Mouse (Mus musculus): Measurements from ENCODE around the gene Tmem63c.

The Tmem63c gene

GRCm38 (mm10) chr12:87021040-87021439 lies at the start of gene Tmem63c:
TSS of gene Tmem63c (plus strand) at chr12:87021340.
- DNase-seq = no peak

GRCm38 (mm10) chr12:86973216-86973615 lies 47.9 kb upstream of the Tmem63c start:
- DNase-seq = peak; percentile 68

- DNase-seq = no peak
Measured at GRCm38 (mm10) chr12:86973706-86974105, 47.4 kb upstream of the Tmem63c start.

- DNase-seq = peak; percentile 80
Measured at GRCm38 (mm10) chr12:86974387-86975288, 46.5 kb upstream of the Tmem63c start.

GRCm38 (mm10) chr12:86975761-86976160 lies 45.4 kb upstream of the Tmem63c start:
- no peak for DNase-seq

- DNase-seq = no peak
Measured at GRCm38 (mm10) chr12:86976511-86977168, 44.5 kb upstream of the Tmem63c start.

GRCm38 (mm10) chr12:86977833-86978232 lies 43.3 kb upstream of the Tmem63c start:
- peak; percentile 38 for DNase-seq

- no peak for DNase-seq
Measured at GRCm38 (mm10) chr12:86981180-86981579, 40.0 kb upstream of the Tmem63c start.

GRCm38 (mm10) chr12:86983470-86984193 lies 37.5 kb upstream of the Tmem63c start:
- peak; percentile 73 for DNase-seq

- peak; percentile 36 for DNase-seq
Measured at GRCm38 (mm10) chr12:86984194-86984555, 37.0 kb upstream of the Tmem63c start.

GRCm38 (mm10) chr12:86986562-86986961 lies 34.6 kb upstream of the Tmem63c start:
- DNase-seq = no peak

GRCm38 (mm10) chr12:86988227-86988626 lies 32.9 kb upstream of the Tmem63c start:
- no peak for DNase-seq

GRCm38 (mm10) chr12:86989378-86989777 lies 31.8 kb upstream of the Tmem63c start:
- DNase-seq = peak; percentile 40

GRCm38 (mm10) chr12:86989890-86990754 lies 31.0 kb upstream of the Tmem63c start, which contains the start of gene Zdhhc22:
TSS of gene Zdhhc22 (minus strand) at chr12:86990430.
- peak; percentile 69 for DNase-seq

GRCm38 (mm10) chr12:86990755-86991110 lies 30.4 kb upstream of the Tmem63c start:
- DNase-seq = no peak

- no peak for DNase-seq
Measured at GRCm38 (mm10) chr12:86994166-86994565, 27.0 kb upstream of the Tmem63c start.

GRCm38 (mm10) chr12:86994776-86995175 lies 26.4 kb upstream of the Tmem63c start:
- DNase-seq = no peak

GRCm38 (mm10) chr12:86995931-86996330 lies 25.2 kb upstream of the Tmem63c start:
- no peak for DNase-seq

GRCm38 (mm10) chr12:86998699-86999098 lies 22.4 kb upstream of the Tmem63c start:
- DNase-seq = no peak

- DNase-seq = no peak
Measured at GRCm38 (mm10) chr12:86999283-86999820, 21.8 kb upstream of the Tmem63c start.

- DNase-seq = no peak
Measured at GRCm38 (mm10) chr12:87000151-87000839, 20.8 kb upstream of the Tmem63c start.

GRCm38 (mm10) chr12:87000840-87001176 lies 20.3 kb upstream of the Tmem63c start:
- no peak for DNase-seq
